Mouse (Mus musculus) lung, postnatal 25 days (tissue): ENCODE measurements at regions not wholly inside any gene's neighbourhood (a gene's known extent, or its start where the extent isn't known, plus 50 kb on each side); places are given as distances from the start of the nearest gene placed in this dataset.

Experiments
- DNase-seq: peaks from one replicate; pipeline ENCODE4 v3.0.0; 2022; ENCODE audit warnings: low spot score

- no peak for DNase-seq
Observed at GRCm38 (mm10) chr2:45608926-45609325, 491.7 kb upstream of the Zeb2 start.

DNA sequence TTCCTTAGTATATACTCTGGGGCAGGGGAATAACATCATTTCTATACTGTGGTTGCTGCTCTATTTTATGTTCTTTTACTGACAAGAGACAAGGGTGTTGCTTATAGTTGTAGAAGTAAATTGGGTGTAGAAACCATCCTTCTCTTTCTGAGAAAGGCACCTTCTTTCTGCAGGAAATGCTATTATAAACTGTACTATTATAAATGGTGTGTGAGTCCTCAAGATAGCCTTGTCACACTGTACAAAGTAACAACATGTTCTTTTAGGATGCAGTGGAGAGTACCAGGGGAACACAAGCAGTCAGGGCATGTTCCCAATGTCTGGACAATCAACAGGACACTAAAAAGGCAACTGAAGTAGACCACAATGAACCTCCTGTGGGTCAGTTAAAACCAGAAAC, 490.2 kb upstream of the Zeb2 start:
- no peak for DNase-seq

- DNase-seq: no peak
Observed at GRCm38 (mm10) chr2:45601332-45601900, 484.2 kb upstream of the Zeb2 start.

DNA sequence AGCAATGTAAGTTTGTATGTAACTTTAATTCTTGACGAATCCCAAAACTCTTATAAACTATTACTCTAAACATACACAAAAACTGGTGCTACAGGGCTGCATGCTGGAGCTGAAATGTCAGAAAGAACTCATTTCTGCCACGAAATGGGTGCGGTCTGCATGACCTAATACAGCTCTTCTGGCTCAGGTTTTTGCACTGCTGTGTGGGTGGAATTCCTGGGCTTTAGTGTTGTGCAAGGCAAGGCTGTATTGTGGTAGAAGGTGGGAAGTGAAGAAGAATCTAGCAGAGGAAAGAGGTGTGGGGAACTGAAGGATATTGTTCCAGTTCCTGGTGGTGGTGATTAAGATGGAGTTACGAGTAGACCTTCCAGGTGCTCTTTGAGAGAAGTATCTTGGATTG, 476.6 kb upstream of the Zeb2 start:
- no peak for DNase-seq

GRCm38 (mm10) chr2:45590980-45591379, 473.8 kb upstream of the Zeb2 start:
- DNase-seq: no peak

- no peak for DNase-seq
Observed at GRCm38 (mm10) chr2:45588248-45588647, 471.1 kb upstream of the Zeb2 start.

GRCm38 (mm10) chr2:45586588-45587200, 469.5 kb upstream of the Zeb2 start:
- no peak for DNase-seq

- no peak for DNase-seq
Observed at GRCm38 (mm10) chr2:45581549-45581925, 464.3 kb upstream of the Zeb2 start.

DNA sequence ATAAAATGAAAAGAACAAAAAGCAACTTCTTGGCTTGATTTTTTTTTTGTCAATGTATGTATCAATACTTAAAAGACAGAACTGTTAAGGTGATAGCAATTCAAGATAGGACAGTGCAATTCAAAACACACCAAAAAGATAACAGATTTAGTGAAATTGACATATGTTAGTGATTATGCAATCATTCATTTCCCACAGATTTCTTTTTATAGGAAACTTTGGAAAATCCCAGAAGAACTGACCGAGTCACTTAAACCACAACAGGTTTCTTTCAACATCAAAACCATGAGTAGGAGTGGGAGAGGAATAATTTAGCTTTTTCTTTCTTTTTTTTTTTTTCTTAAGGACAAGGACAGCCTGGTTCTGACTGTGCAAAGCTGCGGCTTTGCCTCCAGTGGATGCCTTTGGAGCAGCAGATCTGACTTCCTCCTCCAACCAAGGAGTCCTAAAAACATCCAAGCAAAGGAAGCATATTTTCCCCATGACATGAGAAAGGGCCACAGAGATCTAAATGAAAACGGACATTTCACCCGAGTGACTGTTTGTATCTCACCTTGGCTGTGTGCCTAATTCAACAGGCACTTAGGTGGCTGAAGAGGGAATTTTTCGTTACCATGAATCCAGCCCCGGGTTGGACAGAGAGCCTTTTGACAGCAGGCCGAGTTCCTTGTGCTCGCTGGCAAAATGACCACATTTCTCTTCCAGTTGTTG, 463.8 kb upstream of the Zeb2 start:
- DNase-seq: peak; percentile 30

DNA sequence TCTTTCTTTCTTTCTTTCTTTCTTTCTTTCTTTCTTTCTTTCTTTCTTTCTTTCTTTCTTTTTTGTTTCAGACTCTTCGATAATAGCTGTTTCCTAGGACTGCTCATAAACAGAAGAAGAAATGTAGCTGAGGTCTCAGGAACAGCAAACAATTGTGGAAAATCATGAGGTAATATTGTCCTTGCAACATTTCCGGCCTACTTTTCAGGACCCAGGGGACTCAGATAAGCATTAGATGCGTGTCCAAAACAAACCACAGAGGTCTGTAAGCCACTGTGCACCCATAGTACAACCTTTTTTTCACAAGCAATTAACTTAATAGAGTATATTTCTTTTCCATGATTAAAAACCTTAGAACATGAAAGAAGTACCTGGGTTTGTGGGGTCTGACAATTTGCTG, 455.7 kb upstream of the Zeb2 start:
- no peak for DNase-seq

DNA sequence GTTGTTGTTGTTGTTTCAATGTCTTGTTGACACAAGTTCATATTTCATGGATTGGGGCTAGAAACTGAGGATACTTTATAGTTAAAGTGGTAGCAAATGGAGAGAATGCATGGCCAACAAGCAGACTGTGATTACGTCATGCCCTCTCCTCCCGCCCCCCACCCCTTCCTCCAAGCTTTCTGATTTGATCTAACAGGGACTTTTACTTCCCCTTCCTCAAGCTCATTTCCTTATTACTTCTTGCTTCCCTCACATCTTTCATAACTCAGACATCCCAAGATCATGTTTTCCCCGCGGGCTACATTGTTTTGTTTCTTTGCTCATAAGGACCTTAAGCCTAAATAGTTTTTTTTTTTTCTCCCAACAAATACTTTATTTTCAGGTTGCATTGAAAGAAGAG, 437.5 kb upstream of the Zeb2 start:
- DNase-seq: no peak

DNA sequence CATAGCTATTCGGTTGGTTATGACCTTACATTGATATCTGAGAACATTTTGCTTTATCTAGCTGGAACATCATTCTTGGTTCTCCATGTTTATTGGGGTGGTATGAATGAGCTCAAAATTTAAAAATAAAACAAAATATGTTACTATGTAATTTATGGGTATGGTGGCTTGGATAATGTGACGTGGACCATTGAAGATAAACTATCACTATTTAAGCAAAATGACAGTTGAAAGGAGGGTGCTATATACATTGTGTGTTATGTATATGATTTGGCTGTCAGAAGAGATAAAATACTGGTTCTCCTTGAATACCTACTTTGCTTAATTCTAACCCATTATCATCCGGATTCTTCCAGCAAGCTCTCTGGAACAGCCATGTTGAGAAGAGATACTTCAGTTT, 424.2 kb upstream of the Zeb2 start:
- DNase-seq: no peak

DNA sequence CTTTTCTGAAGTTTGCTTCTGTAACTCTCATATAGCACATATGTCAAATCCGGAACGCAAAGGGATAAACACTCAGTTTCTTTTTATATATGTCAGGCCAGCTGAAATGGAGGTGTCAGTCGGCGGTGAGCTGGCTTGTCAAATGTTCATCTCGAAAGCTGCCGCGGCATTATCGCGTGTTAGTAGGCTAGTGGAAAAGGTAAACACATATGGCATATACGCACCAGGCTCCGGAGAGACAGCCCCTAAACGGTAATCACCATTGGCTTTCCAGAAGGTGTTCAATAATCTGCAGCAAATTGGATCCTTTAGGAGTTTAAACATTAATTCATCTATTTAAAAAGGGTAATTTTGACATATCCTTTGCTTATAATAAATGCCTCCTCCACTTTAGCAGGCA, 421.8 kb upstream of the Zeb2 start:
- no peak for DNase-seq

GRCm38 (mm10) chr2:45537722-45538121, 420.5 kb upstream of the Zeb2 start:
- DNase-seq: peak; percentile 39

DNA sequence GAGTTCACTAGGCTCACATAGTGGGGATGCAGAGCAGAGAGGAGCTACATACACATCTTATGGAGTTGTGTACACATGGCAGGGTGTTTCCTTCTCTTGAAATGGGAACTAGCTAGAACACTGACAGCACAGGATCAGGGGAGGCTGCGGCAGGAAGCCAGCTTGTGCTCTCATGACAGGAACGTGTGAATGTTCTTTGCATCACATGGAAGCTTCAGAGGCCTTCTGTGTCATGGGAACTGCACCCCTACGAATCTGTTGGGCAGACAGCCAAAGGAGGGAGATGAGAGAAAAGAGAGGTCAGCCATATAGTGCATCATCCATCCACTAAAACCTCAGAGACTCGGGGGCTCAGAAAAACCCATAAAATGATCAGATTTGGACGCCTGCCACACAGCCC, 417.6 kb upstream of the Zeb2 start:
- DNase-seq: peak; percentile 28

DNA sequence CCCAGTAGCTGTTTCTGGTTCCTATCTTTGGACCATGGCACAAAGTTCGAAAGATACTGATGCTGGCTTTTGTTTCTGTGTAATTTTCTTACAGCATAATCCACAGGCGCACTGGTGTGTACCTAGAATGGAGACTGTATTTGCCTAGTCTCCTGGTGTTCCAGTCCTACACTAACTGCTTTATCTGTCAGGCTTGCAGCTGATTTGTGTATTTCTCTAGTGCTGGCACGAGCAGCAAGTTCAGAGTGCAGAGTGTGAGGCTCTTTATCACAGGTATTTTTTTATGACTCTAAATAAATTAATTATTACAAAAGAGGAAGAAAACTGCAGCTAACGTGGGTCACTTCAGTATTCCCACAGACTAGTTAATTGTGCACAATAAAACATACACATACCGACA, 405.1 kb upstream of the Zeb2 start:
- no peak for DNase-seq

- no peak for DNase-seq
Observed at GRCm38 (mm10) chr2:45519550-45520152, 402.5 kb upstream of the Zeb2 start.

DNA sequence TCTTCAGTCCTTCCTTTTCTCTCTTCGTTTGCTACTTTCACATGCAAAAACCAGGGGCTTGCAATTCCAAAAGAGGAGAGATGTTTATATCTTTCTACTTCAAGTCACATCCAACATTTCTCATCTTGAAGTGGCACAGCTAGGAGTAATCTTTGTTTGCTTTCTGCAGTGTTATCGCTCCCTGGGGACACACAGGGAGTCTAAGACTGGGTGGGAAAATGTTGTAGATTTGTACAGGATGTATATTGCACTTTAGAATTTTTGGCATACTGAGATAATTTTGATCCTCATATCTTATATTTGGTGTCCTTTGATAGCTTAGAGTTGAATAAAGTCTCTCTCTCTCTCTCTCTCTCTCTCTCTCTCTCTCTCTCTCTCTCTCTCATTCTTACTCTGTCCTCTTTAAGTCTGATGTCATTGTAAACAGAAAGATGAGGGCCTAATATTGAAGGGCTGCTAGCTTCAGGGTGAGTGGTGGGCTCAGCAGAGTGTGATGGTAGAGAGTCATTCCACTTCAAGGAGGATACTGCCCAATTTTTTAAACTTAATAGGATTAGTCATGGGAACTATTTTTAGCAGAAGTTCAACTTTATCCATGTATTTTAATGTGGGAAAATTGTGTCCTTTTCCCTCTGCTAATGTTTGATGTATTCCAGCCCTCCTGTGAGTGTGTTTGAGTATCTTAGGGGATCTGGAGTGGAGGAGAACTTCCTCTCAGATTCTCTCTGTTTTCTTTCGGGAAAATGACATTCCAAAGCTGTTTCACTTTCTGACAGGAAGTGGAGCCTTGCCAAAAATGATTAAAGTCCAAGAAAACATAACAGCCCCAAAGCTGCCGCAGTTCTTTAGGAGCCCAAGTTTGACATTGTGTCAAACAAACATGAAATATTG, 397.3 kb upstream of the Zeb2 start:
- DNase-seq: peak; percentile 61

- DNase-seq: no peak
Observed at GRCm38 (mm10) chr2:45512852-45513251, 395.7 kb upstream of the Zeb2 start.

- DNase-seq: no peak
Observed at GRCm38 (mm10) chr2:45511791-45512190, 394.6 kb upstream of the Zeb2 start.

GRCm38 (mm10) chr2:45504468-45504867, 387.3 kb upstream of the Zeb2 start:
- no peak for DNase-seq

- no peak for DNase-seq
Observed at GRCm38 (mm10) chr2:45493656-45494055, 376.5 kb upstream of the Zeb2 start.
